Mouse (Mus musculus): ENCODE measurements around the gene Rc3h2.

Rc3h2 gene

DNA sequence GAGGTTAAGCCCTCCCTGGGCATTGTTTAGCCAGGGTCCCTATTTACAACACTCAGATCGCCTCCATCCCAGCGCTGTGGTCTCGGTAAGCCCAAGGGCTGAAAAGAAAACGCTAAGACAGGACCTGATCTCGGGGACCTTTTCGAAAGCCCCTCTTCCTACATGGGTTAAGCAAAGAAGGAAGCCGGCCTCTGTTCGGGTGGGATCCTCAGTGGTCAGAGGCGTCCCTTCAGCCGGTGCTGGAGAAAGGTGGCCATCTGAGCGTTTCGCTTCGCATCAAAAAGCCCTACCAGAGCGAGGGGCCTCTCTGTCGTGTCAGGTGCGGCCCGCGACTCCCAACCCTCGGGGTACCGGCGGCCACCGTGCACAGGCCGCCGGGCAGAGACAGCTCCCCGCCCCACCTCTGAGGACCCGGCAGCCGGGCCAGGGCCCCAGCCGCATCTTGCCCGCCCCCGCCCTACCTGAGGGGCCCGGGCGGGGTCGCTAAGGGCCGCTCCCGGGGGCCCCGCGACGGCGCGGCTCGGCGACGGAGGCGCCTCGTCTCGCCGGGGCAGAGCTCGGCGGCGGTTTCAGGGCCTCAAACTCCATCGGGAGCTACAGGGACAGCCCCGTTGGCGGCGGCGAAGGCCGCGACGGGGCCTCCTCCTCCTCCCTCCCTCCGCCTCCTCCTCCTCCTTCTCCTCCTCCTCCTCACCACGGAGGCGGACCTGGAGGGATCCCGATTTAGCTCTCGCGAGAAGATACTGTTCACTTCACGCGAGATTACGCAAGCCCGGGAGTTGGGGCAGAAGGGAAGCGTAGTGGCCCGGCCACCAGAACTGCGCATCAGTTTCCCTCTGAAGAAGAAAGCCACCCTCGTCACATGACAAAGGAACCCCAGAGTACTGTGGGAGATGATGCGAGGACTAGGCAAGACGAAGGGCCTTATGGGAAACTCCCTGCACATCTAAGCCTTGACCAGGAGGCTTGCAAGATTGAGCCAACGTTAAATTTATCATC lies at the start of gene Rc3h2:
Rc3h2 (minus strand) TSS at position 598 of the 999 bp plus-strand sequence.
- peak; percentile 93 to 95 for DNase-seq (ENCODE audit: low spot score in 2 of 2)

- DNase-seq (ENCODE audit: low spot score in 2 of 2) = no peak
Observed at GRCm38 (mm10) chr2:37466266-37466665, 43.6 kb upstream of the Rc3h2 start.

GRCm38 (mm10) chr2:37460707-37461106 lies 38.0 kb upstream of the Rc3h2 start:
- DNase-seq (ENCODE audit: low spot score in 2 of 2) = no peak

- DNase-seq (ENCODE audit: low spot score in 2 of 2) = no peak
Observed at GRCm38 (mm10) chr2:37452376-37452760, 29.7 kb upstream of the Rc3h2 start.

DNA sequence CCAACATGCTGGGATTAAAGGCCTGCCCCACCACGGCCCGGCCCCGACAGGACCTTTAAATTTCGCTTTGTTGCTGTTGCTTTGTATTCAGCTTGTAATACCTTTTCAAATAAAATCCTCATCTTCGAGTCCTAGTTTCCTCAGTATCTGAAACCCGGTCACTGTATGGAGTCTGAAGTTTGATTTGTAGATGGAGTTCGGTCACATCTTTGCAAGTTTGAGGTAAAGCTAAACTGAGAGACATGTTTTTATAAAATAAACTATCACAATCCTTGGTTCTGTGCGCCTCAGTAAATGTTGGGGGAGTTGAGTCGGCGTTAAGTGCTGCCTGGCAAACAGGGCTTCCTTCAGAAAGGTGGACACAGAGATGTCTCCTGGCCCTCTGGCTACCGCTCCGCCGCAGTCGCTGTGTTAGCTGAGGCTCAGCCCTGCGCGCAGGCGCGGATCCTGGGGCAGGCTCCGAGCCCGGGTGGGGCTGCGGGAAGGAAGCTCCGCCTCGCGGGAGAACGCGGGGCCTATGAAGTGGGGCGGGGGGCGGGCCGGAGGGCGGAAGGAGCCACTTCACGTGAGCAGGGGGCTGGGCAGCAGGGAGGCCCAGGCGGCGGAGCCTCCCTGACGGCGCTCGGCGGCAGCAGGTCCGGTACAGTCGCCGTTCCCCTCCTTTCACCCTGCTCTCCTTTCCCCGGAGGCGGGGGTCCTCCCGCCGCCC lies 29.1 kb upstream of the Rc3h2 start:
- DNase-seq (ENCODE audit: low spot score in 2 of 2) = peak; percentile 89 to 93

GRCm38 (mm10) chr2:37442611-37443591 lies 20.2 kb upstream of the Rc3h2 start, which contains the start of the genes Zbtb26, Zbtb6 and Rabgap1:
Gene Zbtb26 (minus strand): TSS chr2:37443135.
Gene Zbtb6 (minus strand): TSS chr2:37443171.
Gene Rabgap1 (plus strand): TSS chr2:37443279.
- peak; percentile 97 to 98 for DNase-seq (ENCODE audit: low spot score in 2 of 2)

- DNase-seq (ENCODE audit: low spot score in 2 of 2) = no peak
Observed at GRCm38 (mm10) chr2:37431609-37432008, 8.9 kb upstream of the Rc3h2 start.

- peak; percentile 84 to 87 for DNase-seq (ENCODE audit: low spot score in 2 of 2)
Observed at GRCm38 (mm10) chr2:37430593-37431464, 8.1 kb upstream of the Rc3h2 start.

DNA sequence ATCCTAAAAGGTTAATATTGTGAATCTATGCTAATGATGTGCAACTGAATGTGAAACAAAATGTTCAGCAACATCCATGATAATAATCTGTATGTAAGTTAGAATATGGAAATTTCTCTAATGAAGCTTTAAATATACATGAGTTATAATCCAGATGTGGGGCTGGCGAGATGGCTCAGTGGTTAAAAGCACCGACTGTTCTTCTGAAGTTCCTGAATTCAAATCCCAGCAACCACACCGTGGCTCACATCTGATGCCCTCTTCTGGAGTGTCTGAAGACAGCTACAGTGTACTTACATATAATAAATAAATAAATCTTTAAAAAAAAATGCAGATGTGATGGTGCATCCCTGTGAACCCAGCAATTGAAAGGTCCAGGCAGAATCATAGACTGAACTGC lies 968 bp upstream of the Rc3h2 start:
- DNase-seq (ENCODE audit: low spot score in 2 of 2) = no peak

DNA sequence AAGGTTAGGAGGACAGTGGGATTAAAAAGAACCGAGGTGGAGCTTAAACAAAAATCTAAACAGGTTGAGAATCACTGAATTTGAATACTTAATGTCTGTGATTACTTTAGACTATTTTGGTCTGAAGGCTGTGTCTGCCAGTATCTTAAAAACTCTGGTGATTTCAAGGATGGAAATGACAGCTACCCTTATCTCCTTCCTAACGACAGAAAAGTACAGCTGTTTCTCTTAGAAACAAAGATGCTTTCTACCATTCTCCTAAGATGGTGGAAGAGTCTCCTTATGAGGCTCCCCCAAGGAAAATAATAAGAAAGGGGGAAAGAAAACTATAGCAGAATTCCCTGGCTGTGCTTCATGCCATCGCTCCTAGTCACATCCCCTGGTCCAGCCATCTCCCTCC lies 800 bp downstream of the Rc3h2 start:
- DNase-seq (ENCODE audit: low spot score in 2 of 2) = no peak

- DNase-seq (ENCODE audit: low spot score in 2 of 2) = no peak
Observed at GRCm38 (mm10) chr2:37395539-37395938, 27.2 kb downstream of the Rc3h2 start.

- DNase-seq (ENCODE audit: low spot score in 2 of 2) = peak; percentile 31 to 32
Observed at GRCm38 (mm10) chr2:37382921-37383320, 39.8 kb downstream of the Rc3h2 start.

GRCm38 (mm10) chr2:37380189-37380588 lies 42.5 kb downstream of the Rc3h2 start:
- peak; percentile 68 to 72 for DNase-seq (ENCODE audit: low spot score in 2 of 2)

DNA sequence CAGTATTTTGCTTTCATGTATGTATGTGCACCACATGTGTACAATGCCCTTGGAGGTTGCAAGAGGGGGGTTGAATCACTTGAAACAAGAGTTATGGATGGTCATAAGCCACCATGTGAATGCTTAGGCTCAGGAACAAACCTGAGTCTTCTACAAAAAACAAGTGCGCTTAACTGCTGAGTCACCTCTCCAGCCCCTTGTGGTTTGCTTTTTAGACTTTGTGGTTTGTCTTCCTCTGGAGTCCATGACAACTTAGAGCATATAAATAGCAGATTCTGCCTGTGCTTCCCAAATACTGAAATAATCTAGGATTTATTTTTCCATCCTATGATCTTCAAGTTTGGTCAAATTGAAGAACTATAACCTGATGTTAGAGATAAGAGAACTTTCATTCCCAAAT lies 46.7 kb downstream of the Rc3h2 start:
- DNase-seq (ENCODE audit: low spot score in 2 of 2) = no peak

DNA sequence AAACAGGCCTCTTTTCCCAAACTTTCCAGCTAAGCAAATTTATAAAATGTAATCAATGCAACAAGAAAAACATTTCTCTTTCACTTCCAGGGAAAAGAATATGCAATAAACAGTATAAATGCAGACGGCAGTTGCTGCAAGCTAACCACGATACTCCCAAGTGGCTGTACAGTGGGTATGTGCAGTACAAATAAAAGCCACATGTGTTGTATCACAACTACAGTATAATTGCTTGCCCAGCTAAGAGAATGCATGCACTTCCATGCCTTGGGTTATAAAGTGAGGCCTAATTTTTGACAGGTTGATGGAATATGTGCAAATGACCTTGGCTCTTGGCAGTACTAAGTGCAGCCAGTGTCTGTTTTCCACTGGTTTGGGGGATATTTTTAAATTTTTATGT lies 52.1 kb downstream of the Rc3h2 start:
- DNase-seq (ENCODE audit: low spot score in 2 of 2) = no peak

DNA sequence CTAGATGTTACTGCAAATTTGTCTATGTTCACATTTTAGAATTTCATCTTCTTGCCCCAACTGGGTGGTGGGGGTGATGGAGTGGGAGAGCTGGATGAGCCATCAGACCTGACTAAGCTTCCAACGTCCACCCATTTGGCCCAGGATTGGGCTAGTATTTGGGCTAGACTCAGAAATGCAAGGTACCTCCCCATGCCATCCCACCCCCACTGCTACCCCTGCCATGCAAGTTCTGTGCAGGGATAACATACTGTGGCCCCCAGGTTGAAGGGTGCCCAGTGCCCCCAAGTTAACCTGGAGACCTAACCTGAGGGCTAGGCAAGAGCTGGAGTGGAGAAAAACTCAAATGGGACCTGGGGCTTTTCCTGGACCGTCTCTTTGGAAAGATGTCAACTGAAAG lies 62.8 kb downstream of the Rc3h2 start:
- DNase-seq (ENCODE audit: low spot score in 2 of 2) = no peak

- peak; percentile 89 to 91 for DNase-seq (ENCODE audit: low spot score in 2 of 2)
Observed at GRCm38 (mm10) chr2:37358633-37359540, 63.8 kb downstream of the Rc3h2 start, which contains the start of gene Pdcl. Gene Pdcl (minus strand): TSS chr2:37359332.

- DNase-seq (ENCODE audit: low spot score in 2 of 2) = no peak
Observed at GRCm38 (mm10) chr2:37355571-37355970, 67.1 kb downstream of the Rc3h2 start.

GRCm38 (mm10) chr2:37351671-37352070 lies 71.0 kb downstream of the Rc3h2 start:
- DNase-seq (ENCODE audit: low spot score in 2 of 2) = peak; percentile 55 to 63

Data from right cerebral cortex, adult 2 months (tissue).